Mouse (Mus musculus): ENCODE results near the gene Ulk2.

The Ulk2 gene

DNA sequence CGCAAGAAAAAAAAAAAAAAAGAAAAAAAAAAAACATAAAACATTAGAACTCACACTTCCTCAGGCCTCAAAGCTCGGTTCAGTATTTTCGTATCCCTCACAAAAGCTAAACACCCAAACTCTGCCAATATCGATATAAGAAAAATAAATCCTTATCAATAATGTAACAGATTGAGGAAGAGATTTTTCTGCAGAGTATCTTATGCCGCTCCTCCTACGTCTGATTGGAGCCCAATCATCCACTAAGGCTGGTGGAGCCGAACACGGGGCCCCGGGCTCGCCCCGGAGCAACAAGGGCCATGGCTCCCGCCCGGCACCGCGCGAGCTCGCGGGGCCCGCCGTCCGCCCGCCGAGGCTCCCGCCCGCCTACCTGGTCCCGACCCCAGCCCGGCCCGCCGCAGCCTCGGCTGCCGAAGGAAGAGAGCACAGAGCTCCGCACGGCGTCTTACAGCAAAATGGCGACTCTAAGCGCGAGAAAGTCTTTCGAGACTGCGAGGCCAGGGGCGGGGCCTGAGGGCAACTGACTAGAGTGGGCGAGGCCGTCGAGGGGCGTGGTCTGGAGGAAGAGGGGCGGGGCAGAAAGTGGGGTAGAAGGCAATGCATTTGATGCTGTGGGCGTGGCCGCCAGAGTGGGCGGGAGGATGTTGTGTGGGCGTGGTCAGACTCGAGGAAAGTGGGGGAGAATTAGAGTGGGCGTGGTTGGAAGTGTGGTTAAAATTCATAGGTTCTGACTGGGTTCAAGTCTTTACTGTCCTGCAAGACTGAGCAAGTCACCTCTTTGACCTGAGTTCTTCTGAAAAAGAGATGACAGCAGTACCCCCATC is 93.1 kb downstream of the Ulk2 start, which contains the start of gene Prpsap2:
TSS of gene Prpsap2 (minus strand) at position 505 of the 824 bp plus-strand sequence.
- in situ Hi-C loops (cut with MboI; ENCODE audit: unreplicated experiment in 2 of 2), result loop anchor here in 1 of 2 experiments (25.0 kb wide), 1 partner anchor 1949 kb away; the partner anchor contains the start of gene Flcn

DNA sequence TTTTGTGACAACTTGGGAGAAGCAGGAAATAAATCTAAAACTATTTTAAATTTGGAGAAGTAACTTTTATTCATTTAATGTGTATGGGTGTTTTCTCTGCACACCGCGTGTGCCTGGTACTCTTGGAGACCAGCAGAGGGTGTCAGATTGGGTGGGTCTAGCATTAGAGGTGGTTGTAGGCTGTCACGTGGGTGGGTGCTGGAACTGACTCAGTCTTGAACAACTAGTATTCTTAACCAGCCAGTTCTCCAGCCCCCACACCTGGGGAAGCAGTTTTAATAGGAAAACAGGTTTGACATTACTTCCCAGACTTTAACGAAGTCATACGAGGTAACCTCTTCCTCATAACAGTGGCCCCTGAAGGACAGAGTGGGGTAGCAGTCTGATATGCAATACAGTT is 94.4 kb downstream of the Ulk2 start:
- in situ Hi-C loops (cut with MboI; ENCODE audit: unreplicated experiment in 2 of 2), result loop anchor here in 1 of 2 experiments (25.0 kb wide), 1 partner anchor 1948 kb away; the partner anchor contains the start of gene Flcn

DNA sequence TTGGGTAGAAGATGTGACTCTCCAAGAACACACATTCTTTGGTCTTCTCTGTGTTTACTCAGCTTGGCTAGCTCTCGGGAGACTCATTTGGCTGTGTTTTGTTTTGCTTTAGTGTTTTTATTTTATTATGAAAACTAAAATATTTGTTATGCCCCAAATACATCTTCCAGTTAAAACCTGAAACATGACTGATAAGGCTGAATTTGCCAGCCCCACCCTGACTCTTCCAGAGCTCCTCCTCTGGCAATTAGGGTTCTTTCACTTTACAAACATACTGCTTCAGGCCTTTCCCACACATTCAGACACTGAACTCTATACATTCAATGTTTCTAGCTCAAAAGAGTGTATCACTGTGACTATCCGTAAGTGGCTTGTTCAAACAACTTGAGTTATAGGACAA is 97.7 kb downstream of the Ulk2 start:
- in situ Hi-C loops (cut with MboI; ENCODE audit: unreplicated experiment in 2 of 2), result loop anchor here in 1 of 2 experiments (25.0 kb wide), 1 partner anchor 1945 kb away; the partner anchor contains the start of gene Flcn

DNA sequence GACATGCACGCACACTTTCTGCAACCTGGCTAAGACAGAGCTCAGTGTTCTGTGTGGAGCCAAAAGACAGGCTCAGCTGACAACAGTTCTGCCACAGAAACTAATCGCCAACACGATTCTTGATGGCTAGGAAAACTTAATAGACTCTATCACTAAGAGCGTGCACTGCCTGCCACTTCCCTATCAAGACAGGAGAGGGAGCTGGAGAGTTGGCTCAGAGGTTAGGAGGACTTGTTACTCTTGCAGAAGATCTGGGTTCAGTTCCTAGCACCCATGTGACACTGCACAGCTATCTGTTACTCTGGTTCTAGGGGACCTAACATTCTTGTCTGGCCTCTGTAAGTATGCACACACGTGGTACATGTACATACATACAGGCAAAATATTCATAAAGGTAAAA is 103.3 kb downstream of the Ulk2 start:
- in situ Hi-C loops (cut with MboI; ENCODE audit: unreplicated experiment in 2 of 2), result loop anchor here in 1 of 2 experiments (25.0 kb wide), 1 partner anchor 1939 kb away; the partner anchor contains the start of gene Flcn

DNA sequence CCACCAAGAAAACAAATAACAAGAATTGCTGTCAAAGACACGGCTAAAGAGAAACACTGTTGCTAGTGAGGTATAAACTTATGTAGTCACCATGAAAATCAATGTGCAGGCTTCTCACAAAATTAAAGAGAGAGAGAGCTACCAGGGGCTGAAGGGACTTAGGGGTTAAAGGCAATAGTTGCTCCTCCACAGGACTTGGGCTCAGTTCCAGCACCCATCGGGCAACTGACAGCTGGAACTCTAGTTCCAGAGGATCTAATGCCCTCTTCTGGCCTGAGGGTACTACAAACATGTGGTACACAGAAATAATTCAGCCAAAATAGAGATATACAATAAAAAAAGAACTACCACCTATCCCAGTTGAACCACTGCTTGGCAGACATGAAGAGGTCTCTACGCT is 107.7 kb downstream of the Ulk2 start:
- in situ Hi-C loops (cut with MboI; ENCODE audit: unreplicated experiment in 2 of 2), result no loop called here

DNA sequence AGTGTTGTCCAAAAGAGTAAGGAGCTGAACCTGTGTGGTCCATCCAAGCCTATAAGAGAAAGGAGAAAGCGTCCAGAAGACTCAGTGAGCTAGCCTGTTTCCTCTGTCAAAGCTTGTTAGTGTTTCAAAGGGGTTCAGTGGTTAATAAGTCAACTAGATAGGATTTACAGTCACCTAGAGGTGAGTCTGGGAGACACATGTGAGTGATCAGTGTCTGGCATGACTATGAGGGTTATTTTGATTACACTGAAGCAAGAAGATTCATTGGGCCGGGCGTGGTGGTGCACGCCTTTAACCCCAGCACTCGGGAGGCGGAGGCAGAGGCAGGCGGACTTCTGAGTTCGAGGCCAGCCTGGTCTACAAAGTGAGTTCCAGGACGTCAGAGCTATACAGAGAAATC is 109.1 kb downstream of the Ulk2 start:
- in situ Hi-C loops (cut with MboI; ENCODE audit: unreplicated experiment in 2 of 2), result no loop called here

DNA sequence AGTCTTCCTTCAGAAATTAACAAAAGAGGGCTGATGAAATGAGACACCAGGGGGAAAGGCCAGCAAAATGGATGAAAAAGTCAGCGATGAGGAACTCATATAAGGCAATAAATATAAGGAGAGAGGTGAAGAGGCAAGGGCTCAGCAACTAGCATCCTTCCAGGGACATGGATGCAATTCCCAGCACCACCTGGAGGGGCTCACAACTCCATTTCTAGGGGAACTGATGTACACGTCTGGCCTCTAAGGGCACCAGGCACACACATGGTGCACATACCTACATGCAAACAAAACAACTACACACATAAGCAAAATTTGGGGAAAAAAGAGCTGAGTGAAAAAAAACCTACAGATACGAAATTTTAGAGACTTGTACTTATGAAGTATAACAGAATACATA is 110.4 kb downstream of the Ulk2 start:
- in situ Hi-C loops (cut with MboI; ENCODE audit: unreplicated experiment in 2 of 2), result no loop called here

DNA sequence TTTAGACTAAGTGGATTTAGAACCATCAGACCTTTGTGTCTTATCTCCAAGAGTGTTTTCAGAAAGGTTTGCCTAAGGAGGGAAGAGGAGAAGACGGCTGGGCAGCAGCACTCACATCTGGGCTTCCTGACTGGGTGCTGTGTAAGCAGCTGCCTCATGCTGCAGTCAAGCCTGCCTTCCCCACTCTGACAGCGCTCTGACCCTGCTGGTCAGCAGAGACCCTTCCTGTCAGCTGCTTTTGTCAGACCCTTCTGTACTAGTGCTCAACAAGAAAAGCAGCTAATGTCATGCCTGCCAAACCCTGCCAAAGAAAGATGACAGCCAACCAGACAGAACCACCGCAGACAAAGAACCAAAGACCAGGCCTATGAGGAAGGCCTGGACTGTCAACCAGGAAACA is 111.1 kb downstream of the Ulk2 start:
- in situ Hi-C loops (cut with MboI; ENCODE audit: unreplicated experiment in 2 of 2), result no loop called here

DNA sequence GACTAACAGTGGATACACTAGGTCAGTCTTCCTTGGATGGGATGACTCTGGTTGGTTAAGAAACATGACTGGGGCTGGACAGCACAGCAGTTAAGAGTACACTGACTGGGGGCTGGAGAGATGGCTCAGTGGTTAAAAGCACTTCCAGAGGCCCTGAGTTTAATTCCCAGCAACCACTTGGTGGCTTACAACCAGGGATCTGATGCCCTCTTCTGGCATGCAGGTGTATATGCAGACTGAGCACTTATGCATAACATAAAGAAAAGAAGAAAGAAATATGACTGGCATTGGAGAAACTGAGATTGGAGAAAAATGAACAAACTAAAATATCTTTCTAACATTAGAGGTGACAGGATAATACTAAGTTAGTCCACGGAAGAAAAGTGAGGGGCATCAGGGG is 114.4 kb downstream of the Ulk2 start:
- in situ Hi-C loops (cut with MboI; ENCODE audit: unreplicated experiment in 2 of 2), result no loop called here

DNA sequence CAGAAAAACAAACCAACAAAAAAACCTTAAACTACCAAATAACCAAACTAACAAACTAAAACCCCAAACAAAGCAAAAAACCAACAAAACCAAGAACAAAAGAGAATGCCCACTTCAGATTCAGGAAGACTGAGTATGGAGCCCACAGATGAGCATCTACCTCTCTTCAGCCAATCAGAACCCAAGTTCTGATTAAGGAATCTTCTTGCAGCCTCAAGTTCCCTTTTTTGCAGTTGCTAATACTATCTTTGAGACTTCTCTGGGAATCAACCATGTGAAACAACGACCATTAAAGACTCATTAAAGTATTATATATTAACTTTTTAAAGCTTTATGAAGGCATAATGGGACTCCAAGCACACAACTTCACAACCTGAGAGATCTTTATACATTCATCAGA is 117.6 kb downstream of the Ulk2 start:
- in situ Hi-C loops (cut with MboI; ENCODE audit: unreplicated experiment in 2 of 2), result no loop called here

DNA sequence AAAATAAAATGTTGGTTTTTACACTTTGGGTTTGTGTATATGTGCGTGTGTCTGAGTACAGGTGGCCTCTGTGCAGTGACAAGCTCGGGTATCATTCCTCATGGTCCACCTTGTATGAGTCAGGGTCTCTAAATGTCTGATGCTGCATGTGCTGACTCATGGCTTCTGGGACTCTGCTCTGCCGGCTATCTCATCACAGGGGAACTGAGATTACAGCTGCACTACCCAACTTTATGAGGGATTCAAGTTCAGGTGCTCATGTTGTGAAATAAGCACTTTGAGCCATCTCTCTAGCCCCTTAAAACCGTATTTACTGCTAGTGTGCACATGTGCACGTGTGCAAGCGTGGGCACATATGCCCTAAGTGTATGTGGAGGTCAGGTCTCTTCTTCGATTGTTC is 122.2 kb downstream of the Ulk2 start:
- in situ Hi-C loops (cut with MboI; ENCODE audit: unreplicated experiment in 2 of 2), result no loop called here

DNA sequence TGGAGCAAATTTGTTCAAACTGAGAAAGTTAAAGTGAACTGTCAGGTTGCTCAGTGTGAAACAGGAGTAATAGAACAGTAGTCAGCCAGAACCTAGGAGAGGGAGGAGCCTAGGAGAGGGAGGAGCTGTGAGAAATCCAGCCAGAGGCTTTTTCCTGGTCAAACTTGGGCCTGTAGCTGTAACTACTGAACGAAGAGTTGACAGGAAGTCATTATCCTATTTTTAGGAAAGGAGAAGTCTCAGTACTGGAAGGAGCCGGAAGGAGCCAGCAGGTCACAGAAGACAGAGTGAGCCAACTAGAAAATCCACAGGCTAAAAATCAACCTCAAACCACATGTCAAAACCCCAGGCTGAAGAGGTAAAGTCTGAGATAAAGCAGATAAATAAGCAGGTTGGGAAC is 126.8 kb downstream of the Ulk2 start:
- in situ Hi-C loops (cut with MboI; ENCODE audit: unreplicated experiment in 2 of 2), result no loop called here
